Mouse (Mus musculus): ENCODE measurements at regions not wholly inside any gene's neighbourhood (a gene's known extent, or its start where the extent isn't known, plus 50 kb on each side); places are given as distances from the start of the nearest gene placed in this dataset.

DNA sequence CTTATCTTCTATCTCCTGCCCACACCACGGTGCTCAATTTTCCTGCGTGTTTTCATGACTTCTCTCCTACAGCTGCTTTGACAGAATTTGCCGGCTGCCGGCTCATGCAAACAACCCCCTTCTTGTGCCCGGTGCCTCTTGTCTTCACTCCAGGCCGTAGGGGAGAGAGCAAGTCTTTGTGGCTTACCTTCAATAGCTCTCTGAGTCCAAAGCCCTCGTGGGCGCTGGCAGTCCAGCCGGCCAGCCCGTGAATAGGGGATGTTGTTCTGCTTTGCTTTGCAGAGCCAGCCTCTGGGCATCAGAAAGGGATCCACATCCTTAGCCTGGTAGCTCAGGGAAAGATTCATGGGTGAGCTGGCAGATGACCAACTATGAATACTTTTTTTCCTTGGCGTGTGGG is 173.9 kb downstream of the Gsdmc2 start:
- DNase-seq (ENCODE audit: low spot score in 2 of 2): peak; percentile 18 to 20

DNA sequence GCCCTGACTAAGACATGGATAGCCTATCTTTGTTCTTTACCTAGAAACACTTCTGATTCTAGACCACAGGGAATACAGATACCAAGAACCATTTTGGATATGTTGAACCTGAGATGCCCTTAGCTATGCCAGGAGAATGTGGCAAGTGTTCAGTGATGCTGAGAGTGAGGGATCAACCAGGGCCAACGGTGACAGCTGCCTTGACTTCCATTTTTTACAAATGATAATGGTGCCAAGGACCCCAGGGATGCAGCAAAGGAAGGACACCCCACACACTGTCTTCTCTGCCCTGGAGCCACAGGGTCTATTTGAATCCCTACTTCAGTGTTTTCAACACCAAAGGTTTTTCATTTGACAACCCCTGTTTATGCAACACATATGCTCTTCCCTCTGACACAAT is 174.4 kb downstream of the Gsdmc2 start:
- no peak for DNase-seq (ENCODE audit: low spot score in 2 of 2)

DNA sequence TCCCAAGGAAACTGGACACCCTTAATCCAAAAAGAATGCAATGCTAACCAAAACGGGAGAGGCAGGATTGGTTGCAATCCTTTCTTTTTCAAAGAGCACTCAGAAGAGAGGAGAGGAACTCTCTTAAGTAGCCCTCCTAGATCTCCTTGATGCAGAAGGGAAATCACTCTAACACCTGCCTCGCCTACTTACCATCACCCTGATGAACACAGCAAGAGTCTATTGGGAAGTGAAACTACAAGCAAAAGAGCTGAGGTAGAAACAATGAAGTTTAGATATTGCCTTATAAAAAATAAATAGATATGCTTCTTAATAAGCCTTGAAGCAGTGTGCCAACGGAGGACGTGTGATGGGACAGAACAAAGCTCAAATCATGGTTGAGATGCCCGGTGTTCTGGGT is 177.4 kb downstream of the Gsdmc2 start:
- DNase-seq (ENCODE audit: low spot score in 2 of 2): no peak

DNA sequence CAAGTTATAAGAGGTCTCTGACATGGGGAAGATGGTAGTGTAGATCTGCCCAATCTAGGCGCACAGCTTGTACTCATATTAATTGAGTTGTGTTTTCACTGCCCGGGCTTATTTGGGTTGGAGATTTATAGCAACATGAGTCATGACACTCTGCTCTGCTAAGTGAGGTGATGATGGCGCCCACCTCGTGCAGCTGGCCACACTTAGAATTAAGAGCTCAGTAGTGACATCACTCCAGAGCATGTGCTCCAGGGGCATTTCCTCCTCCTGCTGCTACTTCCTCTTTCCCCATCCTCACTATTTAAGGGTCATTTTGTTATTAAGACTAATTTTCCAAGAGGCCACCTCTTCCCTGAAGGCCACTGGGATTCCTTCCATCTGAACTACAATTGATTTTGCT is 179.5 kb downstream of the Gsdmc2 start:
- no peak for DNase-seq (ENCODE audit: low spot score in 2 of 2)

DNA sequence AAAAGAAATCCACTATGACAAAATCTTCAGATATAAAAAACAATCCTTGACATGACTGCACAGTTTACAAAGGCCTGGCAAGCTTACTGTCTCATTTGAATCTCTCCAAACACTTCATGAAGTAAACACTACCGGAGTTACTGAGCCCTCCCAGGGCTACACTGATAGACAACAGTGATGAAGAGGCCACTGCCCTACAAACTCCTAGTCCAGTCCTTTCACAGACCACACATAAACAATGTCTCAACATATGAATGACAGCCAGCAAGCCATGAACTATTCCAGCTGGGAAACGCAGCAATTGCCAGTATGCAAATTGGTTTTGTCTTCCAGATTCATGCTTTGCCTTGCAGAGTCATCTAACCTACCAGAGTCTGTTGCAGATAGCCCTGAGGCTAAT is 180.1 kb downstream of the Gsdmc2 start:
- no peak for DNase-seq (ENCODE audit: low spot score in 2 of 2)

DNA sequence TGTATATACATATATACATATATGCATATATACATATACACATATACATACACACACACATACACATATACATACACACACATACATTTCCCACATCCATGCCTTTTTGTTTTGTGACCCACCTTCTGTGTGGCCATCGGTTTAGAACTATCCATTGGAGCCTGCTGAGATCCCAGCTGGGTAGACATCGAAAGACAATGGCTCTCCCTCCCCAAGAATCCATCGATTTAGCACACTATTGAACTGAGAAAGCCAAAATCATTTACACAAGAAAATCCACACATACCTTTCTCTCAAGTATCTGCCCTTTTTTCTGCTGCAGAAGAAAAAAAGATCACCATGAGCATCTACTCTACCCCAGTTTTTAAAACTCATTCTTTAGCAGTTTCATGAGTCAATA is 182.8 kb downstream of the Gsdmc2 start:
- DNase-seq (ENCODE audit: low spot score in 2 of 2): no peak

DNA sequence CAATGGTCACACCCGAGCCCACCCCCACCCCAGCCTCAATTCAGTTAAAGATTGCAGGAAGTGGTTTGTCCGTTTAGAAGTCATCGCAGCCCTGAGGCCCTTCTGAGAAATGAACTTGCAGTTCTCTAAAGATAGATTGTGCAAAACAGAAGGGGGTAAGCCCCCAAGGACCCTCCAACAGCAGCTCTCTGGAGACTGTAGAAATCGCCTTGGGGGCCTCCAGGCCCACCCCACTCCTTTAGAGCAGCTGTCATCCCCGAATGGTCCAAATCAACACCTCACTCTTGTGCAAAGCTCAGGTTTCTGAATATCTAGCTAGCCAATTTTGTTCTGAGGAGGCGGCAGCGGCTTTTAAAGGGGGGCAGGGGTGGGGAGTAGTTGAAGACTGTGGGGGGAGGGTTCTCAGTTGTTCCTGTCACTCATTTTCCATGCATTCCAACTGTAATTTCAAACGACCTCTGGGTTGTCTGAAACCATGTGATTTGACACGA is 186.9 kb downstream of the Gsdmc2 start:
- DNase-seq (ENCODE audit: low spot score in 2 of 2): no peak

DNA sequence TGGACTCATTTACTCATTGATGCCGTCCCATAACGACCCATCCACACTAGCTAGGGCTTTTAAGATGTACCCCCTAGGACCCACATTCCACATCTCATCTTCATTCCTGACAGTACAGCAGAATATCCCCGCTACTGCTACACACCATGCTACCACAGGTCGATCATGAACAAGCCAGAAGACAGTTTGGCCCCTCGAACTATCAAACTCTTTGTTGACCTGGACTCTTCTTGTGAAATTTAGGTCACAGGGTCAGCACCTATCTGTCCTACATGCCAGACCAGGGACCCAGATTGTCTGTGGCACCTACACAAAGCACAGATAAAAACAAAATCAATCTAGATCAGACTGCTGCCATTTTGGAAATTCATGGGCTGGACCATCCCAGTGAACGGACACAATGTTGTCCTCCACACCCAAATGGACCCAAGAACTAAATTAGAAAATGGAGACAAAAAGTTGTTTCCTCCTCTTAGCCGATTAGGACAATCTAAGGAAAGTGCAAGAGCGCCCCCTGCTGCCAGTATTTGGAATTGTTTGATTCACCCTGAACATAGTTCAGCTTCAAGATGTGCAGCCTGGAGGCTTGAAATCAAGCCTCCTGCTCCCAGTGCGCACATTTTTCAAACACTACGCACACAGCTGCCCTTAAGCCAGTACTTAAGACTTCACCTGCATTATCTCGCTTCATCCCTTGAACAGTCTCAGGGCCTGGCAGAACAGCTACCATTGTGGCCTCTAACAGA is 192.6 kb downstream of the Gsdmc2 start:
- DNase-seq (ENCODE audit: low spot score in 2 of 2): peak; percentile 59 to 62

DNA sequence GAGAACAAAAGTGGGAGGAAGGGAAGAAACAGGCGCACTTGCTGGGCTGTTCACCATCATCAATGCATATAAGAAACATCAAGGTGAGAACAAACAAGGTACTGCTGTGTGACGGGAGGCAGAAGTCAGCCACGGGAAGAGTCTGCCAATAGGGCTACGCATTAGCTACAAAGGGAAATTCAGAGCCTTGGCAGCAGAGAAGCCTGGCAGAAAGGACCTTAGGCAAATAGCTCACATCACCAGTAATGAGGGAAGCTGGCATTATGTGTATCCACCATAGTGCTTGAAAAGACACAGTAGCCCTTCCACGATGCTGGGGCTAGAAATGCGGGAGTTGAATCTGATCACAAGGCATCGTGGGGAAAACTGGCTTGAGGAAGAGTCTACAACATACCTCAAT is 193.9 kb downstream of the Gsdmc2 start:
- no peak for DNase-seq (ENCODE audit: low spot score in 2 of 2)

DNA sequence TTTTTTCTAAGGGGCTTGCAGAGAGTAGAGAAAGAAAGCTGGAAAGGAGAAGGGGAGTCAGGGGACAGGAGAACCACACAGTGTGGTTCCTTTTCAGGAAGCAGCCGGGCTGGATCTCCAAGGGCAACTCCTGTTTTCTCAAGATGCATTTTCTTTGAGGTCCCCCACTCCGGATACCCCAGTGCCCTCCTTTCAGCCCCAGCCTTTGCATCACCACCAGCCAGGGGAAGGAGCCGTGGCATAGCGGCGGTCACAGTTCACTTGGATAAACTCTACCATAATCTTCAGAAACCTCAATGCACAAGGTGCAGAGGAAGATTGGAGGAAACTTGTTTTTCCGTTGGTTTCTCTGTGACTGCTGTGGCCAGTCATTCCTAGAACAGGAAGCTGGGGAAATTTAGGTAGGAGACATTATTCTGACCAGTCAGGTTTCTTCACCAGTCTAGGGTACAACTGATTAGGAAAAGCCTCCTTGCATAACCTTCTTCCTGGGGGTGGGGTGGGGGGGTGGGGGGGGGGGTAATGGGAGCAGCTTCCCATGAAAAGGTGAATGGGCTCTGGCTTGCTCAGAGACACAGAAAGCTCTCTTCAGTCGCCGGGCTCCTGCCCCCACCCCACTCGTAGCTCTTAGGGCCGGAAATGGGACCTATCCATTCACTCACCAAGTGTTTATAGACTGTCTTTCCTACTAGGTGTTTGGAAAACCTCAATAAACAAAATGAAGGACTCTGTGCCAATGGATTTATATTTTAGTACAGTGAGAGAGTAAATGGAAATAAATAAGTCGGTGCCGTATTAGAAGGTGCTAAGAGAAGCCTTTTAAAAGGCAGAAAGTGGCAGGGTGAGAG is 196.6 kb downstream of the Gsdmc2 start:
- DNase-seq (ENCODE audit: low spot score in 2 of 2): no peak

DNA sequence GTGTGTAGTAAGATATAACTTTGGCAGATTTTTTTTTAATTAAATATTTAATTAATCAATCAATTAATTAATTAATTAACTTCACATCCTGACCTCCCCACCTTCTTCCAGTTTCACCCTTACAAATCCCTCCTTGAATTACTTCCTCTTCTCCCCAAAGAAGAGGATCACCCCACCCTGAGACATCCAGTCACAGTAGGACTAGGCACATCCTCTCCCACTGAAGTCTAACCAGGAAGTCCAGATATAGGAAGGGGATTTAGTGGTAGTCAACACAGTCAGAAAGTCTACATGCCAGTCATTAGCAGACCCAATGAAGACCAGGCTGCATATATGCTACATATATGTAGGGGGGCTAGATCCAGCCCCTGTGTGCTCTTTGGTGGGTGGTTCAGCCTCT is 220.2 kb downstream of the Gsdmc2 start:
- DNase-seq (ENCODE audit: low spot score in 2 of 2): no peak

DNA sequence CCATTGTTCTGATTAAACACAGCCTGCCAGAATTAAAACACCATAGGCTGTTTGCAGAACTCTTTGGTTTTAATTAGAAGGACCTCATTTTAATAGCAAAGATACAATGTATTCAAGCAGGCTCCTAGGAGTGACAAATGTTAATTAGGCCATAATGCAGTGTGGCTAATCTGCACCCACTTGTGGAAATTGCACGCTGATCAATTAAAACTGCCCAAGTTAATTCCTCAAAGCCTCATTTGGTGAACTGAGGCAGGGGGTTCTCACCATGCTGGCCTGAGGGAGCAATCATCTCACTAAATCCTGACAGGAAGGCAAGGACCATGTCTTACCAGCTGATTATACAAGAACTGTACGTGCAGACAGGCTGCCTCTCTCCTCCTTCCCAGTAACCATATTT is 220.7 kb downstream of the Gsdmc2 start:
- DNase-seq (ENCODE audit: low spot score in 2 of 2): no peak

DNA sequence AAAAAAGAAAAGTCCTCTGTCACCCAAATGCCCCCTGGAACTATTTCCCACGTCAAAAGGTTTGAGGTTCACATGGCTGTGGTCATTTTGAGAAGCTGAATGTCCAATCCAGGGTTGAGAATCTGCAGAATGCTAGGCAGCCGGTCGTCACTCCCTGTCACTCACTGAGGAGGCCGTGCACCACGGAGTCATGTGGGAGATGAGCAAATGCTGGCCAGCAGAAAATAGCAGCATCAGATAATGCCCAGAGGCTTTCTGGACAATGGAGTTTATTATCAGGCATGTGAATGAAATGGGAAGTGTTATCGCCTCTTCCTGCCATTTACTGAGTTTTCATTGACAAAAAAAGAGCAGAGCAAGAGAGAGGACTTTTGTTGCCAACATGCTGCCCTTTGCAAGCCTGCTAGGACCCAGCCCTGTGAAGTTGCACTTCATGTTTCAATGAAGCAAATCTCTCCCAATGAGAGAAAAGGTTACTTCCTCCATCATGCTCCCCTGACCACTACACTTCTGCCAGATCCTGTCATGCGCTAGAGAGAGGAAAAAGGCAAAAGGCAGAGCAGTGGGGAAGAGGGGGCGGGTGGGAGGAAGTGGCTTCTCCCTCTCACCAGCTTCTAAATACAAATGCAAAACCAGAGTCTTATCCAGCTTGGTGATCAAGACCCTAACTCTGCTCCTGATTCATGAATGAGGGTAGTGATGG is 228.3 kb downstream of the Gsdmc2 start:
- DNase-seq (ENCODE audit: low spot score in 2 of 2): no peak

DNA sequence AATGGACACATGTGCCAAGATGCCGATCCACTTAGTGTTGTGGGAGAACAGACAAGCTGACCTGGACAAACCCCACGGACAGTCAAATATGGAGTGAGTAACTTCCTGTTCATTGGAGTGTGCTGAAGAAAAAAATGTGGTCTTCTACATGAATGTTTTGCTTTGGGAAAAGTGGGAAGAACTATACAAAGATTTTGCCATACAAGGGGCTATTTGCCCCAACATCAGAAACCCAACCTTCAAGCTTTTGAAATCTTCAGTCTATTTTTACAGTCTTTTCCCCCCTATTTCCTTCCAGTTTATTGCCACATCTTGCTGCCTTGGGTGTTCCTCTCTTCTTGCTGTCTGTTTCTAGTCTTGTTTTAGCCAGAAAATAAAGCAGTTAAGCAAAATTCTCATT is 230.8 kb downstream of the Gsdmc2 start:
- DNase-seq (ENCODE audit: low spot score in 2 of 2): no peak

DNA sequence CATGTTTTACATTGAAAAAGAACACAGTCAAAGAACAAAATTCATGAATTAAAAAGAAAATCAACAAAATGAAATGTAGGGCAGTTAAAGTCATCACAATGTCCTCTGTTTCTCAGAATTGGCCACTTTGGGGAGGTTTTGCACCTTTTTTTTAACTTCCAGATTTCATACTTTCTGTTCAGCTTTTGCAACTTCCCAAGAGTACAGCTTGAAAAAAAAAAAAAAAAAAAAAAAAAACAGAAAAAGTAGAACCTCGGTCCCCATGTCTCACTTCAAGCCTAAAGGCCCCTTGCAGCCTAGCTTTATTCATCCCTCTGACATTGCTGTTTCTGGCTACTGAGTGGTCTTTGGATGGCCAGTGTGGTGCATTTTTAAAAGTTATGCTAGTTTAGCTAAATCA is 231.9 kb downstream of the Gsdmc2 start:
- no peak for DNase-seq (ENCODE audit: low spot score in 2 of 2)

DNA sequence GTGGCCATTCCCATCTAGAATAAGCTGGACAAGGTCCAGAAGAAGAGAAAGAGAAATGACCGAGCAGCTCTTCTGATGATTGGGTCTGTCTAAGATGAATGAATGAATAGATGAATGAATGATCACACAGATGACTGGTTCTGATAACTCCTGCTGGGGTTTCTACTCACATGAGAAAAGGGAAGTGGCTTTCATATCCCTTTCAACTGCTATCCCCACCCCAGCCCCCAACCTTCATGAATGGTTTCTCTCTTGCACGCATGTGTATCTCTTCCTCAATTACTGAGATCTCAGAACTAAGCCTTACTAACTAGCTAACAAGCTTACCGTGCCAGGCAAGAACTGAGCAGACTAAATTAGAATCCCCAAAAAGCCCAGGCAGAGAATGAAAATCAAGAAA is 233.8 kb downstream of the Gsdmc2 start:
- no peak for DNase-seq (ENCODE audit: low spot score in 2 of 2)

DNA sequence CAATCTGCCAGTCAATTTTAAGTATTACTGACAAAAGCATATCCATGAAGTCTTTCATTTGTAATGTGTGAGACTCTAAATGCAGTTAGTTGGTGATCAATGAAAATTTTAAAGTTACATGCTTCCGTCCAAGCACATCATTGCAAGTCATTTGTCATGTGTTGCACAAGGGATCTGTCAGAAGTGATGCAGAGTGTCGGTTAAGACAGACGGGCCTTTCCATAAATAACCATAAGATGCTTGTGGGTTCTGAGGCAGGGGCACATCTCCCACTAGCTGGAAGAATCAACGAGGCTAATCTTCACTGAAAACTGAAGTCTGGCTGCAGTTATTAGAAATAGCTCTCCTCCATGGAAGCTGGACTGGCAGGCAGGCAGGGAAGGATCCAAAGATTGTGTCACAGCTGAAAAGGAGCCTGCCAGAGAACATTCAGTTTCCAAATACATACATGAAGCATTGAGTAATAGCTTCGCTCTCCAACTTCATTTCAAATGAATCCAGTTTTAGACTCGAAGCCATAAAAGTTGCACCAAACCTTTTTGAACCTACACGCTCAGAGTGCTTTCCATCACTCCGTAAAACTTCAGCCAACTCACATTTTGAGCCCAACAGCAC is 241.8 kb downstream of the Gsdmc2 start:
- DNase-seq (ENCODE audit: low spot score in 2 of 2): no peak

DNA sequence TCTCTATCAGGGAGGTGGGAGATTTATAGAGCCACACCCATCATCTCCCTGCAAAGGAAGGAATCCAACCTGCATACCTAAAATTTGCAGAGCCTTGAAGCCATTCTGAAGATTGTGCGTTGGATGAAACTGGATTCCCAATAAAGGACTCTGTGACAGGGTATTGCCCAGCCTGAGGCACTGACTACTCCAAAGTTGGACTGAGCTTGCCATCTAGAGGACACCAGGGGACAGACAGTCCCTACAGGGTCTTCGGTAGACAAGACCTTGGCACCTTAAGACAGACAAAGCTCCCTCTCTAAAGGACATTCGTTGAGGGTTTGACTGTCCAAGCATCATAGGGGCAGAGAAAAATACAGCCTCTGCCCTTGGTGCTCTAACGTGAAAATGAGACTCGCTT is 243.4 kb downstream of the Gsdmc2 start:
- peak; percentile 5 to 14 for DNase-seq (ENCODE audit: low spot score in 2 of 2)

DNA sequence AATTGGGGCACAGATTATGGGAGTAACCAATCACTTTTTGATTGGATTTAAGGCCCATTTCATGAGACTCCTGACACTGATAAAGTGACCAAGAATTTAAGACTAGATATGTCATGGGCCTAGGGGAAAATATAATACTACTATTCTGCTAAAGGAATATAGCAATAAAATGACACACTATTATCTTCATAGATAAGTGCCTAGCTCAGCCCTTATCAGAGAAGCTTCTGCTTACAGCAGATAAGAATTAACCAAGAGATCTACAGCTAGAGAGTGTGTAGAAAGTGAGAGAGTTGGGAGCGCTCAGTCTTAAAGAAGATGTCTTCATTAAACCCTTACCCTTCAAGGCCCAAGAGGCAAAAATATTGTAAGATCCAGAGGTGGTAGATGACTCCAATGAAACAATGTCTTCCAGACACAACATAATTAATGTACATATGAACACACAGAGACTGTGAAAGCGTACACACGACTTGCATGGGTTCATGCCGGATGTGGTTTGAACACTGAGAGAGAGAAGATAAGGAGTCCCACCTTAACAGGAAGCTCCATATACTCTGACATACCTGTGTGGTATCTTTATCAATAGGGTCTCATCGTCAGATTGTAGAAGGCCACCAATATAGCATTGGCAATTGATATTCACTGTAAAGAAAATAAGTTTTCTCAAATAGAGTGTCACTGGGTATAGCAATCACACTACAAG is 252.1 kb downstream of the Gsdmc2 start:
- no peak for DNase-seq (ENCODE audit: low spot score in 2 of 2)

DNA sequence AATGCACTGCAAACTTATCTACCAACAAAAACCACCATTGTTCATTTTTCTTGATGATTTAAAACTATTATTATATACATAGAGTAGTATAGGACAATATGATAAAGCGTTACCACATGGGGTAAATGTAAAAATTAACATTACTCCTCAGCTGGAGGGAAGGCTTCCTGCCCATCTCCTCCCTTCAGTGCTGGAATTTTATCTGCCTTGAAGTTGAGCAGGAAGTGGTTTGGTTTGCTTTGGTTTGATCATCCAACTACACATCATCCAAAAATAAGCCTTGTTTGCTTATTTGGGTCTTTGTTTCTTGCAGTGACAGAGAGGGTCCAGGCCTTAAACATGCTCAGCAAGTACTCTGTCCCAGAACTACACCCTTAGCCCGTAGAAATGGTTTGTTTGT is 285.7 kb downstream of the Gsdmc2 start:
- DNase-seq (ENCODE audit: low spot score in 2 of 2): no peak

DNA sequence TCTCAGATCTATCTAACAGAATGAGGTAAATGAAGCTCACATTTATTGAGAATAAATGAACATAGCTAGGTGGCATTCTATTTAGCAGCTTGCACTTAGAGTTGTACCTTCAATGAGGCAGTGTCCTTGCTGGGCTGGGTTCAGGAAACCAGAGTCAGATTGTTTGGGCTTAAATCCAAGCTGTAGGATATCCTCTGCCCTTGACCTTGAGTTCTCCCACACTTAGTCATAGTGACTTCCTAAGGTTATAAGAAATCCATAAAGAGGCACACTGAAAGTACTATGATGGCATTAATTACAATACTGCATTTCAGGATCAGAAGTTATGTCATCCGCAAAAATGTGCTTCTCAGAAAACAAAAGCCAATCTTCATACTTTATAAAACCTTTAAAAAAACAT is 286.3 kb downstream of the Gsdmc2 start:
- DNase-seq (ENCODE audit: low spot score in 2 of 2): no peak

All from right cerebral cortex, postnatal 36 days (tissue).